Mouse (Mus musculus): ENCODE data around the gene Twsg1. TPM values are rescaled to one million over a fixed set of nuclear protein-coding genes. Genes with fewer than 3 reads are reported as not detected.
A peak's percentile ranks its signal among the peaks of the same experiment; 100 is the strongest.

The Twsg1 gene
- total RNA-seq, 1 experiment from 2014 or later, result 106 TPM

DNA sequence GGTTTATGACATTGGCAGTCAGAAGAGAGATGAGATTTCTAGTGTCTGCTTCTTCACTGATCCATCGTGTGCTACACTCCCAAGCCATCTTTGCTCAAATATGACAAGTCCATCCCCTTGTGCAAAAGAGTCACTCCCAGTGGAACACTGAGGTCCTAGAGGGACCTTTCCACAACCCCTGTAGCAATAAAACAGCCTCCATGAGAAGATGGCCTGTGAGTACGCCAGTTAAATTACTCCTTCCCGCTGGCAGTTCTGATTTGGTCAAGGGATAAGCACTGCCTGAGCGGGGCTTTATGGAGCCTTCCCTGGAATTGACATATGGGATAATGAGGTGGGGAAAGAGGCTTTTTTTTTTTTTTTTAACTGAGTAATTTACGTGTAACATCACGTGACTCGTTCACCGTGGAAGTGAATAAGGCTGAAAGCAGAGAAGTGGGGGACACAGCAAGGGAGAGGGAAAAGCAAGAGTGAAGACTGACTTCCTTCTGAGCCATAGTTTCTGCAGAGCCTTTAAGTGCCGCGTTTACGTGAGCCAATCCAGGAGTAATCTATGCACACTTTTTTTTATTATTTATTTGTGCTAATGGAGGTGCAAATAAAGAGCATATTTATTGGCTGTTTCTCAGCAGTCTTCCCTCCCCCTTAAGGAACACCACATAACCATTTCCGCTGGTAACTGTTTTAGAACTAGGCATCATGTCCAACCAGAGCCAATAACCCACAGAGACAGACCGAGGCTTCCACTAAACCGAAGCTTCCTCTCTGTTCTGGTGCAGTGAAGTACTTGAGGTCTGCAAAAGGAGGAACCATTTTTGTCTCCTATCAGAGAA, 65.1 kb downstream of the Twsg1 start, which contains the start of gene Ralbp1:
Ralbp1 (minus strand) TSS at position 102 of the 833 bp plus-strand sequence.
- DNase-seq, result no peak

DNA sequence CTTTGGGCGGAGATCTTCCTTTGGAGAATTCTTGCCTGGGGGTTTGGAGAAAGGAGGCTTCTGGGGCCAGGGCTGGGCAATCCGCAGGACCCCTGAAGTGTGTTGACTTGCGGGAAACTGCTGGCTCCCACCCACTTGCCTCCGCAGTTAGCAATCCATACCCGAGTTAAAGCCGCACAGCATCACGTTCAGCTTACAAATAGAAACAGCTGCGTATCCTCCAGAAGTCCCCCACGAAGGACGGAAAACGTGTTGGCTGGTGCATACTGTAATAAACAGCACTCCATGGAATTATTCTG, 65.7 kb downstream of the Twsg1 start:
- DNase-seq, result no peak

DNA sequence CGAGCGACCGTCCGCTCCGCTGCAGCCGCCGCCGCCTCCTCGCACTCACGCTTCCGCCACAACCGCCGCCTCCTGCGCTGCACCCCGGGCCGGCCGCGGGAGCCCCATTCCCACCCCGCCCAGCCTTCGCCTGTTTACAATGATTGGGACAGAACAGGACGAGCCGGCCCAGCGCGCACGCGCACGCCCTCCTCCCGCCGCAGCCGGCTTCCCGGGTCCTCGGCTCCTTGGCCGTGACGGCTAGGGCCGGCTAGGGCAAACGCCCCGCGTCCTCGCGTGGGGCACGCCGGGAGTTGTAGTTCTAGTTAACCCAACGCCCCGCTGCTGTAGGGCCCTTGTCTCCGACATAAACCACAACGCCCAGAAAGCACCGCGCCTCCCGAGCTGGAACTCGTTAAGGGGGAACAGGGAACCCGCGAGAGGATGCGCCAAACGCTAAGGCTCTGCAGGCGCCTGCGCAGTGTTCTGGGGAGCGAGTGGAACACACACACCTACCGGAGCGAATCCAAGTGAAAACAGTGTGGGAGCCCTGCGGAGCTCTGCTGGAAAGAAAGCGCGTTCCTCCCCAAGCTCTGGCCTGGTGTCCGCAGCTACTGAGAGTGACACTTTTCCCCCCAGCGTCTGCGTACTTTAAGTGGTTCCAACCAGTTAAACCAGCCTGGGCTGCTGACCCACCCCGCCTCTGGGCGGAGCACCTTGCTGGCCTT, 66.2 kb downstream of the Twsg1 start:
- peak; percentile 99 for DNase-seq

DNA sequence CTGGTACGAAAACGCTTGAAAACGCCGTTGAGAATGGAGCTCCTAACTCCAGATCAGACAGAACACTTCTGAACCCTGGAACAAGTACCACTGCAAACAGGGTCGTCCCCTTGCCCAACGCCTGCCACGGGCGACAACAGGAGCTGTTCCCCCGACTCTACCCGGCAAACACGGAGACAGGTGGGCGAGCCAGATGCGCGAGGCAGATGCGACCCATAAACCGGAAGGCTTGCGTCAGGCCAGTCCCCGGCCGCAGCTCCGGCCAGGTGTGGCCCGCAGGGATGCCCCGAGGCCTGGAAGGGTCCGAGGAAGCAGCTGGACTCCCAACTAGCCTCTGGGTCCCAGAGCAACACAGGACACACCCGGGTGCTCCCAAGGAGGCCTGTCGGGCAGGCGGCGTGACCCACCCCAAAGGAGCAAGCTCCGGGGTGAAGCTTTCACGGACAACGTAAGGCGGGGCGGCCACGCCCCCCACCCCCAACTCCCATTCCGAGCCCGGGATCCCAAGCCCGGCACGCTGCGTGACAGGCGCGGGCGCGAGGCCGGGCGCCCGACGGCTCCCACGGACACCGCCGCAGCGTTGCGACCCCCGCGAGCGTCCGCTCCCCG, 66.9 kb downstream of the Twsg1 start:
- DNase-seq, result peak; percentile 64

DNA sequence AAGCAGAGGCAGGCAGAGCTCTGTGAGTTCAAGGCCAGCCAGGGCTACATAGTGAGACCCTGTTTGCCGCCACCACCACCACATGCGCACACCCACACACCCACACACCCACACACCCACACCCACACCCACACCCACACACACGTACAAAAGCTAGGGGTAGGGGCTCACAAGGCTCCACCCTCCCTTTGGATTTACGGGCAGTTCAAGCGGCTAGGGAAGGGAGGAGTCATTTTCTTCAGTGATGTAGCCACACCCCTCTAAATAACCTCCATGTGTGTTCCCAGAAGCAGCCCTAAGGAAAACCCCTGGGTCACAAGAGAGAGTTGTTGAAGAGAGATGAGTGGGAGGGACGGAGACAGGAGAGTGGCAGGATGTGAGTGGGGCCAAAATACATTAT, 74.0 kb downstream of the Twsg1 start:
- no peak for DNase-seq

DNA sequence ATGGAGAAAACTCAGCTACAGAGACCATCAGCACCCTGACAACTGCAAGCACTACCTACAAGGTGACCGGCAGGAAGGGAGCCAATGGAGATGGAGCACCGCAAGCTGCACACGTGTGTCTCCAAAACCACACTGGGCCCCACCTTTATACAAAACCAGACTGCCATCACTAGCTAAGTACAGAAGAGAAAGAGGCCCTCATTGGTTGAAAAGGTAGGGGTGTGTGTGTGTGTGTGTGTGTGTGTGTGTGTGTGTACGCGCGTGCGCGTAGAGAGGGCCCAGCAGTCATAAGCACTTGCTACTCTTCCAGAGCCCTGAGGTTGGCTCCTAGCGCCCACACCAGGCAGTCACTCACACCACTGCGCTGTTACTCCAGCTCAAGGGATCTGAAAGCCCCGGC, 77.2 kb downstream of the Twsg1 start:
- no peak for DNase-seq

DNA sequence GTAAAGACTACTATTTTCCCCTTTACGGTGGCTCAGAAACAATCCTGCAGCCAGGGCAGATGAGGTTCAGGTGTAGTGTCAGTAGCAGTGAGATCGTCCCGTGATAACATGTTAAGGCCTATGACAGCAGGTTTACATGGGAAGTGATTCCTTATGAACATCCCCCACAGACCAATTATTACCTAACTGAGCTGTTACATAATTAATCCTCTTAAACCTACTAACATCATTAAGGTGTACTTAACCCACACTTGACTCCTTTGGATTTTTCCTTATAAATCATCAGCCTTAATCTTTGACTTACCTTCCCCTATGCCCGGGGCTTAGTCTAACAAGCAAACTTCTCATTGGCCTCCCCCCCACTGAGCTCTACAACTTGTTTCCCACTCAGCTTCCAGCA, 77.9 kb downstream of the Twsg1 start:
- DNase-seq, result no peak

DNA sequence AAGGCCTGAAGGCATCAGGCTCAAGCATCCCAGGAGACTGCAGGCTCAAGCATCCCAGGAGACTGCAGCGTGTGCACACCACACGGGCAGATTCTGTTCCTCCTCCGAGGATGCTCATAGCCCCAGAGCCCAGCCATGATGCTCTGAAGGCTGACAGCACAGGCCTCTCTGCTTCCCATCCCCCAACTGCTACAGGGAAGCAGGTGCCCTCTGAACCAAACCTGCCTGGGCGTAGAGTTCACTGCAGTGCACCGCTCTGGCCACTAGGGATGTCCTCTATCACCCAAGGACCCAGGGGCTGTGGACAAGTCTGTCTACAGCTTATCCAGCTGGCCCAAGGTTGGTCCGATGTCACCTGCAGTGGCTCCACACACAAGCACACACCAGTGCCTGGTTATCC, 78.4 kb downstream of the Twsg1 start:
- peak; percentile 26 for DNase-seq

DNA sequence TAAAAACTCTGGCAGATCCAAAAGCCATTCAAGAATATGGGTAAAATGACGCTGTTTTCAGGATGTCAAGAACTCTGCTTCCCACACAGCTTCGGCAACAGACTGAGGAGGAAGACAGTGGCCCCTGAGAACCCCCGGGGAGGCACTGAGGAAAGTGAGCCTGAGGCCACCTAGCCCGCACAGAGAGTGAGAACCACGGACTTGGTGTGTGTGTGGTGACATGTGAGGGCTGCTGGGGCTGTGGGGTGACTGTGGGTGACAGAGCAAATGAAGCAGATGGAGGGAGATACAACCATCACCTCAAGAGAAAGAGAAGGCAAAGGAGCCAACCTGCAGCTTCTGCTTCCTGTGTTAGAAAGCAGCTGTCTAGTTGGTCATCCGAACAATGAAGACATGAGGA, 79.0 kb downstream of the Twsg1 start:
- DNase-seq, result no peak

Other genes with a start within 250 kb of the Twsg1 start
- 32.4 and 41.1 TPM in 2 replicates for gene Rab31, start 178.5 kb downstream of the Twsg1 start, total RNA-seq (2021)
- 70.5 and 80.2 TPM in 2 replicates for gene Ppp4r1, start 168.7 kb downstream of the Twsg1 start, total RNA-seq (2021)
- 48.4 and 56.4 TPM in 2 replicates for gene Ralbp1, start 65.4 kb downstream of the Twsg1 start, total RNA-seq (2021)
- 25.3 and 33.4 TPM in 2 replicates for gene Ankrd12, start 125.9 kb upstream of the Twsg1 start, total RNA-seq (2021)
- gene Ndufv2, start 150.3 kb upstream of the Twsg1 start, total RNA-seq (2021), result 278 and 311 TPM in 2 replicates
- 35.9 and 43.4 TPM in 2 replicates for gene Washc1, start 160.3 kb upstream of the Twsg1 start, total RNA-seq (2021)
- gene Ddx11, start 172.3 kb upstream of the Twsg1 start, total RNA-seq (2021), result 9.7 and 11.1 TPM in 2 replicates